Mouse (Mus musculus) brain, embryonic 14.5 days (tissue): ENCODE results near the gene Zfp113.

Experiments
- CTCF ChIP-seq: fragments of 200-500 bp; IDR thresholded peaks from 2 replicates; pipeline ENCODE4 v1.5.1; 2012; ENCODE audit warnings: inconsistent platforms, mild to moderate bottlenecking, moderate library complexity, borderline replicate concordance; ENCODE audit not compliant: insufficient read depth, insufficient read length; ENCODE audit errors: extremely low read depth
- POLR2A ChIP-seq: fragments of 200-500 bp; IDR thresholded peaks from 2 replicates; pipeline ENCODE4 v1.6.1; 2012; ENCODE audit warnings: mild to moderate bottlenecking, inconsistent platforms, borderline replicate concordance; ENCODE audit not compliant: poor library complexity, insufficient read depth, insufficient read length, severe bottlenecking; ENCODE audit errors: extremely low read depth

GRCm38 (mm10) chr5:138173217-138173616 lies 17.7 kb upstream of the Zfp113 start:
- TF ChIP-seq CTCF = no peak
- TF ChIP-seq POLR2A = no peak
